Mouse (Mus musculus) lung, postnatal 0 days (tissue): ENCODE results near the gene Vamp8.
A peak's percentile ranks its signal among the peaks of the same experiment; 100 is the strongest.

Experiments used
- CTCF ChIP-seq: IDR thresholded peaks from 2 replicates; pipeline ENCODE4 v1.5.1; 2016; ENCODE audit warnings: antibody characterized with exemption, mild to moderate bottlenecking
- EP300 ChIP-seq: IDR thresholded peaks from 2 replicates; pipeline ENCODE4 v1.6.1; 2016; ENCODE audit warnings: antibody characterized with exemption, mild to moderate bottlenecking, control low read depth

GRCm38 (mm10) chr6:72352636-72353405, 37.7 kb downstream of the Vamp8 start:
- TF ChIP-seq CTCF (no peak), EP300 (peak; percentile 60)
